Mouse (Mus musculus) activated CD4-positive, CD25-positive, alpha-beta regulatory T cell (primary cell): ENCODE measurements around the gene Prr19. TPM values are rescaled to one million over a fixed set of nuclear protein-coding genes. Genes with fewer than 3 reads are reported as not detected.

ENCODE experiments used
- polyA plus RNA-seq, 2 experiments: library from polyadenylated mRNA; unstranded; fragments of 100-300 nt; shearing (Covaris generic); gene quantifications; one replicate each; pipeline ENCODE4 v1.2.1; 2017

Prr19 gene
- not detected for polyA plus RNA-seq

DNA sequence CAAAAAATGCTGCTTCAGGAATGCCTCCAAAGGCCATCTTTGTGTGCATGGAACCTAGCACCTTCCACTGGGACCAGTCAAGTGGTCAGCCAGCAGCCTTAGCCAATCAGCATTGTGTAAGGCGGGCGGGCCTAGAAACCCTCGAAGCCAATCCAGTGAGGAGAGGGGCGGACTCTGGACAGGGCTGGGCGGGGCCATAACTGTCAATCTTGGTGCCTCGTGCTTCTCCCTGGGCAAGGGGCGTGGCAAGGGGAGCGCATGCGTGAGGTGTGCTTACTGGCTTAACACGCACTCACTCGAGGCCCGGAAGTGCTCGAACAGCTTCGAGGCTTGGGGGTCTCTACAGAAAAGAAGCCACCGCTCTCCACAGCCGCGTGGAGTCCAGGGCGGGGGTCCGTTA is at the start of gene Prr19:
Gene Prr19 (plus strand): TSS at position 349 of the 400 bp plus-strand sequence.

DNA sequence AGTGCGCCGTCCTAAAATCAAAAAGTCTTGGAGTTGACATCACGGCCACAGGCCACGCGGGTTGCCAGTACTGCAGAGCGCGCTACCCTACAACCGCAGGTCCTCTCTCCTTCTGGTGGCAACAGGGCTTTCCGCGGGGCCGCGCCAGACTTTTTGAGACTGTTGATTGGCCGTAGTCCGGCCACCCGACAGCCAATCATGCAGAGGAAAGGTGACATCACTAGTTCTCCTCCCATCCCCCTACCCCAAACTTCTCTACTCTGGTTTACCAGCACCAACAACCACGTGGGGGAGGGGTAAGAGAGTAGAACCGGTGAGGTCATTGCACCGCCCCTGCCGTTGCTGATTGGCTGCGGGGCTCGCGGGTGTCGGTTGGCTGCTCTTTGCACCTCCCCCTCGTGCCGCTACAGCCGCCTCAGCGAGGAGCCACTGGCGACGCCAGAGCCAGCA is 33.9 kb upstream of the Prr19 start, which contains the start of gene Cic:
Gene Cic (plus strand): TSS at position 404 of the 450 bp plus-strand sequence.

DNA sequence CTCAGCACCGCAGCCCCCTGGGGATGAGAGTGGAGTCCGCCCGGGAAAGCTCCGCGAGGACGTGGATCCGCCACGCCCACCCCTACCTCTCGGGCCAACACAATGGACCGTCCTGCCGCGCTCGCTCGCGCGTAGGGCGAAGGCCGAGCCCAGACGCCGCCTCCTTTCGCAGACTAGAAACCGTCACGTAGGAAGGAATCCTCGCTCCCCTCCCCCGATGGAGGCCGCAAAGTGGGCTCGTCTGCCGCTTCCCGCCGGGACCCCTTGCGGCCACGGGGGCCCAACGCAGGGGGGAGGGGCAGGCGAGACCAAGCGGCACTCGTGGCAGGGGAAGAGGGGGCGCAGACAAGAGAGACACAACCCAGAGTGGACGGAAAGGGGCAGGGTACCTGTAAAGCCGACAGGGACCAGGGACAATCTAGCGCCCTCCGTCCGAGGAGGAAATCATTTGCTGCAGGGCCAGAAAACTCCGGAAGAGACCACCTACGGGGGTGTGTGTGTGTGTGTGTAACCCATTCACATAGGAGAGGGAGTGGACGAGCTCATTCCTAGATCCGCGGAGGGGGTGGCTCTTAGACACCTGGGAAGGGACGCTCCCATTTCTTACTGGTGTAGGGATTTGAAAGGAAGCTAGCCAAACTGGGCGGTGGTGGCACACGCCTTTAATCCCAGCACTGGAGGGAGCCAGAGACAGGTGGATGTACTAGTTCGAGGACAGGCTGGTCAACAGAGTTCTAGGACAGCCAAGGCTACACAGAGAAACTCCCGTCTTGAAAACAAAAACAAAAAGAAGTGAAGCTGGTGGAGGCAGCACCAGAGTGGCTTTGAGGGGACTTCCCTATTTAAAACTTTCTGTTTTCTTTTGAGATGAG is 3.5 kb upstream of the Prr19 start, which contains the start of gene Pafah1b3:
Gene Pafah1b3 (minus strand): TSS at position 533 of the 872 bp plus-strand sequence.

DNA sequence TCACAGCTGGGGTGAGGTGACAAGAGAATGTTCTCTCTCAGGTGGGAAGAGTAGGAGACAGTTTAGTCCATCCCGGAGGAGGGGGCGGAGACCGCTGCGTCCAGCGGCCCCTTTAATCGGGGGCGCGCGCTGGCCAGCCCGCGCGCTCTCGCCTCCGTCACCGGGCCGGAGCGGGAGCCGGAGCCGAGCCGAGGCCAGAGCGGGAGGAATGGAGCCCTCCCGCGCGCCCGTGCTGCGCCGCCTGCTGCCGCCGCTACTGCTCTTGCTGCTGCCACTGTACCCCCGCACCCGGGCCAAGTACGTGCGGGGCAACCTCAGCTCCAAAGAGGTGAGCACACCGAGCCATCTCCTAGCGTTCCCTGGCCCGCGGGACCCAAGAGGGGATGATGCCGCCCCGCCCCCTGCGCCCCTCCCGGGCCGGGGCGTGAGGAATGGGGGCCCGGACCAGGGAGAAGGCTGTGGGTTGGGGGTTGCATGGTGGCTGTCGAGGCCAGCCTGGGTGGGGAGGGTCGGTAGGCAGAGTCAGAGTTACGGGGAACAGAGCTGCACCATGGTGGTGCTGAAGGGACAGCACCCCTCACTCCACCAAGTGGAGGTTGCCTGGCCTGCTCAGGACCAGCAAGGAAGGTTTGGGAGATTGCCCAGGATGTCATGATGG is 4.9 kb downstream of the Prr19 start, which contains the start of gene Tmem145:
Gene Tmem145 (plus strand): TSS at position 151 of the 658 bp plus-strand sequence.

DNA sequence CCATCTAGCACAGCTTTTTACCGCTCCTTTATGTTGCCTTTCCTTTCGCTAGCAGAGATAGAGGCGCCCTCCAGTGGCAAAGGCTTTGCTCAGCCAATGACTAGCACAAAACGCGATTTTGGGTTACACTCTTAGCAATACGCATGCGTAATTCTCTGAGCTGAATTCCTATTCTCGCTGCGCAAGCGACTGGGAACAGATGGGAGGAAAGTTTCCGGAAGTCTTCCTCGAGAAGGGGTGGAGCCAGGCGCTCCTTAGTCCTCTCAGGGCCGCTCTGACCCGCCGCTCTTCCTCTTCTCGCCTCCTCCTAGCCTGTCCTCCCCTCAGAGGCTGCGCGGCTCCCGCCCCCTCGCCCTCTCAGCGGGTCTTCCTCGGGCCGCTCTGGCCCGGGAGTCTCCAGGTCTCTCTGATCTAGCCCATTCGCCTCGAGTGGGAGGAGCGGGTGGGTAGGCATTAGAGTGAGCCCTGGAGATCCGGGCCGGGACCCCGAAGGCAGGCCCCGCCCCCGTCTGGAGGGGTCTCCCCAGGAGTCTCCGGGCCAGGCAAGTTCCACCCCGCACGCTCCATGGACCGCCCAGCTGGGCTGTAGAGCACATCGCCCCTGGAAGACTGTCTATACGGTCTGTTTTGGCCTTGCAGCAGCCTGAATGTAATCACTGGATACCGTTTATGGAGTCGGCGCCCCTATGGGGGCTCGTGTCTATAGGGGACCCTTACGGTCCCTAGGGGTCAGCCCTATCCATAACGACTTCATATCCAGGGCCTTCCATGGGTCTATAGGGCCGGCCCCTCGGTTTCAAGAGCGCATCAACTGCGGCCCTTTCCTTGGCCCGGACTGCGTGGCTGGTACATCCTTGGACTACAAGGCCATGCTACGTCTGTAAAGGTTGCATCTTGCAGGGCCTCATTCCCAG is 15.6 kb downstream of the Prr19 start, which contains the start of gene Megf8:
Gene Megf8 (plus strand): TSS at position 633 of the 914 bp plus-strand sequence.

Other genes starting within 250 kb of the Prr19 start
- 1 to 10 TPM; 5.9 to 7.7 TPM for gene Grik5, start 229.1 kb upstream of the Prr19 start, polyA plus RNA-seq
- gene Zfp574, start 228.8 kb upstream of the Prr19 start, polyA plus RNA-seq, result 10 to 100 TPM; 17.5 to 28.2 TPM
- gene Pou2f2, start 121.7 kb upstream of the Prr19 start, polyA plus RNA-seq, result 10 to 100 TPM; 73.9 to 77.6 TPM
- 10 to 100 TPM; 66.7 to 85.6 TPM for gene Dedd2, start 80.8 kb upstream of the Prr19 start, polyA plus RNA-seq
- 1 to 10 TPM; 2.6 to 3.3 TPM for gene Zfp526, start 80.0 kb upstream of the Prr19 start, polyA plus RNA-seq
- gene Gsk3a, start 63.6 kb upstream of the Prr19 start, polyA plus RNA-seq, result 10 to 100 TPM; 83.3 to 91.6 TPM
- gene Erf, start 50.6 kb upstream of the Prr19 start, polyA plus RNA-seq, result 1 to 10 TPM; 1.9 to 2.6 TPM
- gene Cic, start 33.7 kb upstream of the Prr19 start, polyA plus RNA-seq, result 10 to 100 TPM; 35.1 to 35.4 TPM
- 10 to 100 TPM; 25.9 to 42.4 TPM for gene Pafah1b3, start 3.4 kb upstream of the Prr19 start, polyA plus RNA-seq
- under 1 TPM in 1 of 2 experiments, not detected in 1; 0.12 TPM for gene Tmem145, start 4.7 kb downstream of the Prr19 start, polyA plus RNA-seq
- under 1 TPM; 0.06 to 0.11 TPM for gene Megf8, start 15.8 kb downstream of the Prr19 start, polyA plus RNA-seq
- gene Cnfn, start 68.3 kb downstream of the Prr19 start, polyA plus RNA-seq, result not detected
- 10 to 100 TPM; 11.6 to 13.0 TPM for gene Lipe, start 97.3 kb downstream of the Prr19 start, polyA plus RNA-seq
- gene Cxcl17, start 111.5 kb downstream of the Prr19 start, polyA plus RNA-seq, result not detected
- 1 to 10 TPM in 1 of 2 experiments, under 1 TPM in 1; 0.97 to 2.0 TPM for gene Ceacam1, start 176.2 kb downstream of the Prr19 start, polyA plus RNA-seq
- gene Ceacam2, start 238.4 kb downstream of the Prr19 start, polyA plus RNA-seq, result not detected